Mouse (Mus musculus) activated CD4-positive, CD25-positive, alpha-beta regulatory T cell, adult 9 weeks (primary cell): ENCODE results near the gene Dop1a. TPM values are rescaled to one million over a fixed set of nuclear protein-coding genes. Genes with fewer than 3 reads are reported as not detected.

ENCODE experiments used
- polyA plus RNA-seq: library from polyadenylated mRNA; unstranded; fragments of 100-300 nt; shearing (Covaris generic); gene quantifications from one replicate; pipeline ENCODE4 v1.2.1, GENCODE M21; 2017

Dop1a gene
- 42.0 TPM for polyA plus RNA-seq

GRCm38 (mm10) chr9:86466990-86467870 is at the start of gene Dop1a:
TSS of gene Dop1a (plus strand) at chr9:86467154.

GRCm38 (mm10) chr9:86464151-86465105 is 2.5 kb upstream of the Dop1a start, which contains the start of gene Ube2cbp:
TSS of gene Ube2cbp (minus strand) at chr9:86464950.

GRCm38 (mm10) chr9:86571540-86572135 is 104.7 kb downstream of the Dop1a start, which contains the start of the genes Pgm3 and Rwdd2a:
TSS of gene Pgm3 (minus strand) at chr9:86571842.
TSS of gene Rwdd2a (plus strand) at chr9:86571991.

Other genes with a start within 250 kb of the Dop1a start
- 3.7 TPM for gene Ube2cbp, start 2.2 kb upstream of the Dop1a start, polyA plus RNA-seq
- gene Pgm3, start 104.7 kb downstream of the Dop1a start, polyA plus RNA-seq = 20.5 TPM
- 4.3 TPM for gene Rwdd2a, start 104.8 kb downstream of the Dop1a start, polyA plus RNA-seq
- gene Me1, start 228.8 kb downstream of the Dop1a start, polyA plus RNA-seq = not detected